Mouse (Mus musculus) lung, postnatal 36 days (tissue): ENCODE measurements around the gene Extl1.

ENCODE experiments used
- DNase-seq: peaks from one replicate; pipeline ENCODE4 v3.0.0; 2022; ENCODE audit warnings: mixed read lengths

The Extl1 gene

GRCm38 (mm10) chr4:134310656-134311055 lies 73.0 kb downstream of the Extl1 start:
- DNase-seq = no peak

GRCm38 (mm10) chr4:134310106-134310505 lies 73.5 kb downstream of the Extl1 start:
- DNase-seq = no peak

GRCm38 (mm10) chr4:134307367-134308072 lies 76.1 kb downstream of the Extl1 start:
- DNase-seq = peak; percentile 87

- no peak for DNase-seq
Measured at GRCm38 (mm10) chr4:134306963-134307362, 76.7 kb downstream of the Extl1 start.
